Mouse (Mus musculus): ENCODE measurements around the gene Mapk9.
A peak's percentile ranks its signal among the peaks of the same experiment; 100 is the strongest.
"Not testable (repeated sequence)": the region's sequence is repeated elsewhere in the genome, so short reads cannot be mapped to it uniquely, and the experiment has no call there.

Gene Mapk9

GRCm38 (mm10) chr11:49846401-49847070 is at the start of gene Mapk9:
Gene Mapk9 (plus strand): TSS chr11:49846751.
- DNase-seq (ENCODE audit: low spot score): peak; percentile 99

DNA sequence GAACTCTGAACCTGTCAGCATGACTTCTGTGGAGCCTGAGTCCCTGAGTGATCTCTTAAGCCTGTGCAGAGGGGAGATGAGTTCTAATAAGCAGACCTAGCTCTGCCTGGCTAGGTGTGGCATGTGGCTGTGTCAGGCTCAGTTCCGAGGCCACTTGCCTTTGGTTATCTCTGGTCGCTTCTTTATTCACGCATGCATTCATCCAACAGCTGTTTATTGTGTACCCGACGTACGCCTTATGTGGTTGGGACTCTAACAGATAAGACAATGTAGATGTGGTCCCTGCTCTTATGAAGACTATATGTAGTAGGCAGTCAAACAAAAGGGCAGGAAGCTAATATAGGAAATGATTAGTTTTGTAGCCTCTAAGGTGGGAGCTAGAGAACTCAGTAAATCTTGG is 47.6 kb upstream of the Mapk9 start:
- no peak for DNase-seq (ENCODE audit: low spot score)

DNA sequence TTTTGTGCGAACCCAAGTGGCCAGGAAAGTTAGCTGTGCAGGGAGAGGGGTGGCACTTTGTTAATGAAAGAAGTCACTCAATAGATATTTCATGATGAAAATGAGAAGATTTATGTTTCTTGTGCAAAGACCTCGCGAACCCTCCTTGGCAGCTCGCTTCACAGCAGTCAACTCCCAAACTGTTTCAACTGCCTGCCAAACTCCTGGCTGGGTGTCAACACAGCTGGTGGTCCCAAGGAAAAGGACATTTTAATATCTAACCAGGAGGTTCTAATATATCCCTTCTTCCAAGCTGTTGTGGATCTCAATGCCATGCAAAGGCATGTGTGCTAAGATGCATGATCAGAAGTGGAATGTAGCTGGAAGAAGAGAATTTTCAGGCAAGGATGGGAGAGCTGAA is 45.0 kb upstream of the Mapk9 start:
- no peak for DNase-seq (ENCODE audit: low spot score)

- no peak for DNase-seq (ENCODE audit: low spot score)
Measured at GRCm38 (mm10) chr11:49803801-49804200, 42.8 kb upstream of the Mapk9 start.

- no peak for DNase-seq (ENCODE audit: low spot score)
Measured at GRCm38 (mm10) chr11:49806218-49806617, 40.3 kb upstream of the Mapk9 start.

DNA sequence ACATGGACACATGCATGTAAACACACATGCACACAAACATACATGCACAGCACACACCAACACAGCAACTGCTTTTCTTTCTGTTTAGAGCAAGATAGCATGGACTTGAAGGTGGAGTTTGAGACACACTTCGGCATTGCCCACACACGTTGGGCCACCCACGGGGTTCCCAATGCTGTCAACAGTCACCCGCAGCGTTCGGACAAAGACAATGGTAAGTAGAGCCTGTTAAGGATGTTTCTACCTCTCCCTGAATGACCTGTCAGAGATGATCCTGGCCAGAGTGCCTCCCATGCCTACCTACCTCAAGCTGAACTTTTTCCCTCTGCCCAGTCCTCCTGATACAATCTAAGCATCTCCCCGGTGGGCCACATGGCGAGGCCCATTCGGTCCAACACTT is 37.6 kb upstream of the Mapk9 start:
- DNase-seq (ENCODE audit: low spot score): no peak

DNA sequence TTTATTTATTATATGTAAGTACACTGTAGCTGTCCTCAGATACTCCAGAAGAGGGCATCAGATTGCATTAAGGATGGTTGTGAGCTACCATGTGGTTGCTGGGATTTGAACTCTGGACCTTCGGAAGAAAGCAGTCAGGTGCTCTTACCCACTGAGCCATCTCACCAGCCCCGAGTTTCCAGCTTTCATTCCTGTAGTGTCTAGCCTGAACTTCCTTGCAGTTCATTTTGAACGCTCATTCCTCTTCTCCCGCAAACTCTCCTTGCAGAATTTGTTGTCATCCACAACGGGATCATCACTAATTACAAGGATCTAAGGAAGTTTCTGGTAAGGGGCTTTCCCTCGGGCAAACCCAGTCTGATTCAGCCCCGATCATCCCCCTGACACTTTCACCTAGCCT is 35.9 kb upstream of the Mapk9 start:
- DNase-seq (ENCODE audit: low spot score): not testable (repeated sequence)

GRCm38 (mm10) chr11:49811099-49811541 is 35.4 kb upstream of the Mapk9 start:
- no peak for DNase-seq (ENCODE audit: low spot score)

- DNase-seq (ENCODE audit: low spot score): no peak
Measured at GRCm38 (mm10) chr11:49811879-49812278, 34.7 kb upstream of the Mapk9 start.

DNA sequence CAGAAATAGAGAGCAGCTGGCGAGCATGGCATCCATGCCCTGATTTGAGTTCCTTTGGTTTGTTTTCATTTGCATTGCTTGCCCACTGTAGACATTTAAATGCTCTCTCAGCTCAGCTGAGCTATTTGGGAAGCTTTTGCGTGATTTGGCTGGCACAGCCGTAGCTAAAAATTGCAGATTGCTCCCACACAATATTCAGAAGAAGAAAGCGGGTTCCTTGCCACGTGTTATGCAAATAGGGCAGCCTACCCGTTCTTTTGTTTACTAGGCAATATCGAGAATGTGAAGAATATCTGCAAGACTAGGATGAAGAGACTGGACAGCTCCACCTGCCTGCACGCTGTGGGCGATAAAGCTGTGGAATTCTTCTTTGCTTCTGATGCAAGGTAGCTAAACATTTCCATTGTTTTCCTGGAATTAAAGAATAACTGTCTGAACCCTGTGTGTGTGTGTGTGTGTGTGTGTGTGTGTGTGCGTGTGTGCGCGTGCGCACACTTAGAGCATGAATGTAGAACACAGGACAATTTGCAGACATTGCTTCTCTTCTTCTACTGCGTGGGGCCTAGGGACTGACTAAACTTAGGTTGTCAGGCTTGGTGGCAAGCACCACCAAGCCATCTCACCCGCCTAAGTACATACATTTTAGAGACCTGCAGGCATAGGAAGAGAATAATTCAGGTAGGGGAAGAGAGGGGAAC is 27.5 kb upstream of the Mapk9 start:
- DNase-seq (ENCODE audit: low spot score): no peak

DNA sequence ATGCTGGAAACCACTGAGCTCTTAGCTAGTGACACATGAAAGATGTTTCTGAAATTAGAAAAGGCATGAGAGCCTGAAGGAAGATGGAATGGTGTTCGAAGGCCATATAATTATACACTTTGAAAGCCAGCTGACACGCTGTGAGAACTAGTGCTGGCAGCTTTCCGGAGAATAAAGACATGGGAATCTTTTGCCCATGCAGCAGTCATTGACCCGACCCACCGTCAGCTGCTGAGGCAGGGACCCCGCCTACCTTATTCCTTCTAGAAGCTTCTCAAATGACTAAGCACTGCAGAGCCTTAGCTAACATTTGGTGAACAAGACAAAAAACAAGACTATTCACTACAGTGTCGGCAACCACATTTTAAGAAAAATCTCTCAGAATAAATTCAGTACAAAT is 26.9 kb upstream of the Mapk9 start:
- DNase-seq (ENCODE audit: low spot score): no peak

GRCm38 (mm10) chr11:49820928-49821327 is 25.6 kb upstream of the Mapk9 start:
- DNase-seq (ENCODE audit: low spot score): no peak

GRCm38 (mm10) chr11:49821546-49821945 is 25.0 kb upstream of the Mapk9 start:
- DNase-seq (ENCODE audit: low spot score): no peak

DNA sequence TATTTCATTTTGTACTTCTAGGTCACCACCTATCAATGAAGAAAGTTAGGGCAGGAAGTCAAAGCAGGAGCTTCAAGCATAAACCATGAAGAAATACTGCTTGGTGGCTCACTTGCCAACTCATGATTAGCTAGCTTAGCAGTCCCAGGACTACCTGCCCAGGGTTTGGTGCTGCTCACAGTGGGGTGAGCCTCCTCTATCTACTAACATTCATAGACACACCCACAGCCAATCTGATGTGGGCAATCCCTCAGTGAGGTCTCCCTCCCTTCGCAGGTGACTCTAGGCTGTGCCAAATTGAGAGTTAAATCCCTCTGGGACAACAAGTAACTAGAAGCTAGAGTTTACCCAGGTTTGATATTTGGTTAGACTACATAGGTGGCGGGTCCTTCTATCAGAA is 24.2 kb upstream of the Mapk9 start:
- DNase-seq (ENCODE audit: low spot score): no peak

- DNase-seq (ENCODE audit: low spot score): peak; percentile 88
Measured at GRCm38 (mm10) chr11:49824896-49825295, 21.7 kb upstream of the Mapk9 start.

DNA sequence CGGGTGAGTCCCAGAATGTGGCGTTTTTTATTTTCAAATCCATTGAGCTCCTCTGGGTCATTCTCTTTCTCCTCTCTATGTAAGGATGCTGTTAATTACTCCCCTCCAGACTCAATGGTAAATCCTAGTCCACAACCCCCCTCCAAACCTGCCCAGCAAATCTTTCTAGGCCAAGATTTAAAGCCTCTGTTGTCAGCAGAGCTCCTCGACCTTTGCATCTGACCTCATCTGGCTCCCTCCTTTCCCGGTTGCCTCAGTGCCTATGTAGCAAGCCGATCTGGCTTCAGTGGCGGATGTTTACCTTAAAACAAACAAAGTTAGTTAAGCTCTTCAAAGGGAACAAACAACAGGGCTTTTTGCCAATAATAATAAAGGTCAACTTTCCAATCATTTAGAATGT is 19.3 kb upstream of the Mapk9 start:
- DNase-seq (ENCODE audit: low spot score): no peak

GRCm38 (mm10) chr11:49829176-49829745 is 17.3 kb upstream of the Mapk9 start:
- no peak for DNase-seq (ENCODE audit: low spot score)

DNA sequence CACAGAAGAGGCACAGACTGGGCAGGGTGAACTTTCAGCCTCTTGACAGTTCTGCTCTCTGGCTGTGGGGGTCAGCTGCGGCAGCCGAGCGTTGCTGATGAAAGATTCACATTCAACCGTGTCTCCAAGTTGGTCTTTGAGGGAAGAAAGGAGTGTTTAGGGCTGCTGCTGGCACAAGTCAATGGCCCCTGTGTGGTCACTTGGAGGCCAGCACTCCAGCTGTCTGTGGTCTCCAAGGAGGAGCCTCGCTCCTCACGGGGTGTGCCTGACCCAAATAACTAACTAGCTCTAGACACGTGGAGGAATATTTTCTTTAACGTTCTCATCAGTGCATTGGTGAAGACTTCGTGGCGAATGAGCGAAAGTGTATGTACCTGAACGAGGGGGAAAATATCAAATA is 14.6 kb upstream of the Mapk9 start:
- DNase-seq (ENCODE audit: low spot score): no peak

GRCm38 (mm10) chr11:49832962-49833361 is 13.6 kb upstream of the Mapk9 start:
- no peak for DNase-seq (ENCODE audit: low spot score)

DNA sequence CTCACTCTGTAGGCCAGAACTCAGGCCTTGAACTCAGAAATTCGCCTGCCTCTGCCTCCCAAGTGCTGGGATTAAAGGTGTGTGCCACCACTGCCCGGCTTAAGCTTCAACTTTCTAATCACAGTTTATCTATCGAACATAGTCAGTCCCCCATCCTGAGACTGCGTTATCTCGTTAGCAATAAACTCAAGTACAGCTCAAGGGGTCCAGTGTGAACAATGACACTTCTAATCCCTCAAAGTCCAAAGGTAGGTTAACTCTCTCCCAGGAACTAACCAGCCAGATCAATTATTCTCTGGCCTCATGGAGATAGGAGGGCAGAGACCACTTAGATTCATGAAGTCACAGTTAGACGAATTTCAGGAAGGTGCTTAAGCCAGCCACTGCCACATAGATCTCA is 12.3 kb upstream of the Mapk9 start:
- DNase-seq (ENCODE audit: low spot score): no peak

DNA sequence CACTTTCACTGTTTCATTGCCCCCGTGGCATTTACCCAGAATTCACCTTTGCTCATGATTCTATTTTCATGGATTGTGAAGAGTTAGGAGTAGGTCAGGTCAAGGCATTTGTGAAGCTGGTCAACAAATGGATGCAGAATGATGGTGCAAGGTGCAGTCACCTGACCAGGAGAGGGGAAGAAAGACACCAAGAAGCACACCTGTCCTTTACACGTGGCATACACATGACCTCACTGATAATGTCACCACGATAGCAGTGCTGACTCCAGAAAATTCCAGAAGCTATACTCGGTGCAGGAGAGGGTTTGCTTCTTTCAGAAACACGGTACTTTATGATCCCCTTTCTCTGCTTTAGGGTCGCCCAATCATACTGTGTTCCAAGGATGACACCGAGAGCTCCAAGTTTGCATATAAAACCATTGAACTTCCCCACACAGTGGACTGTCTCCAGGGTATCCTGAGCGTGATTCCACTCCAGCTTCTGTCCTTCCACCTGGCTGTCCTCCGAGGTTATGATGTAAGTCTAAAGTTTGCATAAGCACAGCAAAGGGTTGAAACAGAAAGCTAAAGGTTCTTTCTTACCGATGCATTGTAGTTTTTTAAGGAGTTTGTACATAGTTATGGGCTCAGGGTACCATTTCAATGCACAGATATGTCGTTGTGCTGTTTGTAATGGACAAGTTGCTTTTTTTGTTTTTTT is 11.1 kb upstream of the Mapk9 start:
- DNase-seq (ENCODE audit: low spot score): no peak

GRCm38 (mm10) chr11:49837717-49838407 is 8.7 kb upstream of the Mapk9 start:
- no peak for DNase-seq (ENCODE audit: low spot score)

Data from testis, postnatal 10 days (tissue).